Mouse (Mus musculus) CH12.LX (cell line): ENCODE measurements around the gene Gm5105. TPM values are rescaled to one million over a fixed set of nuclear protein-coding genes. Genes with fewer than 3 reads are reported as not detected.

ENCODE experiments used
- DNase-seq: peaks from one replicate; pipeline ENCODE4 v3.0.0-alpha.2; 2013; ENCODE audit errors: extremely low read depth
- H3K27ac ChIP-seq: 2 replicates; pipeline ENCODE4 v1.5.1; 2012; ENCODE audit warnings: low read depth, mild to moderate bottlenecking, control low read depth, moderate library complexity; ENCODE audit not compliant: insufficient read depth
- H3K27me3 ChIP-seq: replicated peaks from 2 replicates; pipeline ENCODE3; 2012; ENCODE audit warnings: inconsistent platforms
- H3K36me3 ChIP-seq, 2 experiments: replicated peaks in 1 of 2; 2 replicates each; pipeline versions ENCODE3 to v1.6.1; 2012; ENCODE audit warnings: inconsistent platforms in 1 of 2, low read length in 1 of 2, mild to moderate bottlenecking in 1 of 2, mixed read lengths in 1 of 2, moderate library complexity in 1 of 2; ENCODE audit not compliant: control insufficient read depth in 1 of 2, insufficient read depth in 1 of 2
- H3K4me1 ChIP-seq, 2 experiments: 2 replicates each; pipeline ENCODE4 v1.6.1; 2012; ENCODE audit warnings: inconsistent platforms in 1 of 2, moderate library complexity in 1 of 2; ENCODE audit not compliant: insufficient read depth in 2 of 2, control insufficient read depth in 1 of 2
- H3K4me2 ChIP-seq: 2 replicates; pipeline ENCODE4 v1.6.1; 2012; ENCODE audit warnings: low read depth, mild to moderate bottlenecking, control low read depth; ENCODE audit not compliant: poor library complexity, insufficient read depth, severe bottlenecking
- H3K4me3 ChIP-seq, 3 experiments: fragments of 150-350 bp in 1 of 3; sonication (generic) in 1 of 3; replicated peaks in 1 of 3; 2 replicates each; pipeline versions ENCODE3 to v1.5.1; 2011 to 2012; ENCODE audit warnings: low read depth in 2 of 3, low read length in 2 of 3, mild to moderate bottlenecking in 2 of 3, moderate library complexity in 2 of 3, control low read depth in 1 of 3, improper control_type of control experiment in 1 of 3, inconsistent platforms in 1 of 3, mixed read lengths in 1 of 3; ENCODE audit not compliant: poor library complexity in 1 of 3
- H3K79me2 ChIP-seq: replicated peaks from 2 replicates; pipeline ENCODE4 v1.6.1; 2012; ENCODE audit warnings: mild to moderate bottlenecking, moderate library complexity; ENCODE audit not compliant: control insufficient read depth, poor library complexity, insufficient read depth, severe bottlenecking; ENCODE audit errors: extremely low read depth
- H3K9ac ChIP-seq: 2 replicates; pipeline ENCODE4 v1.6.1; 2012; ENCODE audit warnings: low read depth, mild to moderate bottlenecking, control low read depth, moderate library complexity; ENCODE audit not compliant: insufficient read depth
- H3K9me3 ChIP-seq: replicated peaks from 2 replicates; pipeline ENCODE3; 2012; ENCODE audit warnings: low read length, inconsistent platforms, mixed read lengths
- BHLHE40 ChIP-seq: IDR thresholded peaks from 2 replicates; pipeline ENCODE4 v1.6.1; 2011; ENCODE audit warnings: mild to moderate bottlenecking, low read depth, low read length, improper control_type of control experiment
- CHD2 ChIP-seq: IDR thresholded peaks from 2 replicates; pipeline ENCODE4 v1.6.1; 2011; ENCODE audit warnings: low read length, improper control_type of control experiment
- CTCF ChIP-seq, 2 experiments: IDR thresholded peaks in 1 of 2; conservative IDR thresholded peaks in 1 of 2; 2 replicates each; pipeline ENCODE4 v1.5.1; 2011 to 2012; ENCODE audit warnings: low read depth in 2 of 2, low read length in 2 of 2, improper control_type of control experiment in 1 of 2, inconsistent platforms in 1 of 2, mild to moderate bottlenecking in 1 of 2, moderate library complexity in 1 of 2
- ELF1 ChIP-seq: IDR thresholded peaks from 2 replicates; pipeline ENCODE4 v1.6.1; 2014; ENCODE audit warnings: low read depth, mild to moderate bottlenecking, inconsistent platforms, low read length, improper control_type of control experiment
- ETS1 ChIP-seq: conservative IDR thresholded peaks from 2 replicates; pipeline ENCODE4 v1.6.1; 2012; ENCODE audit warnings: low read depth, mild to moderate bottlenecking, inconsistent platforms, low read length, improper control_type of control experiment, moderate library complexity
- JUN ChIP-seq: IDR thresholded peaks from 2 replicates; pipeline ENCODE4 v1.6.1; 2011; ENCODE audit warnings: low read depth, mild to moderate bottlenecking, low read length, improper control_type of control experiment, moderate library complexity; ENCODE audit not compliant: insufficient read depth
- JUND ChIP-seq: conservative IDR thresholded peaks from 2 replicates; pipeline ENCODE4 v1.6.1; 2011; ENCODE audit warnings: low read depth, low read length, improper control_type of control experiment
- MAX ChIP-seq: IDR thresholded peaks from 2 replicates; pipeline ENCODE4 v1.6.1; 2011; ENCODE audit warnings: low read length, improper control_type of control experiment
- MEF2A ChIP-seq: IDR thresholded peaks from 2 replicates; pipeline ENCODE4 v1.6.1; 2014; ENCODE audit warnings: low read depth, mild to moderate bottlenecking, inconsistent platforms, low read length, improper control_type of control experiment, borderline replicate concordance
- PAX5 ChIP-seq: IDR thresholded peaks from 2 replicates; pipeline ENCODE4 v1.6.1; 2012; ENCODE audit warnings: low read length, inconsistent platforms, mixed read lengths
- RCOR1 ChIP-seq: conservative IDR thresholded peaks from 2 replicates; pipeline ENCODE4 v1.6.1; 2012; ENCODE audit warnings: low read depth, mild to moderate bottlenecking, inconsistent platforms, low read length, improper control_type of control experiment
- SMC3 ChIP-seq: IDR thresholded peaks from 2 replicates; pipeline ENCODE4 v1.6.1; 2011; ENCODE audit warnings: low read depth, low read length, improper control_type of control experiment
- TBP ChIP-seq: conservative IDR thresholded peaks from 2 replicates; pipeline ENCODE4 v1.6.1; 2011; ENCODE audit warnings: low read depth, low read length, improper control_type of control experiment
- TCF12 ChIP-seq: IDR thresholded peaks from 2 replicates; pipeline ENCODE4 v1.6.1; 2014; ENCODE audit warnings: low read depth, mild to moderate bottlenecking, inconsistent platforms, low read length, improper control_type of control experiment
- UBTF ChIP-seq: IDR thresholded peaks from 2 replicates; pipeline ENCODE4 v1.6.1; 2012; ENCODE audit warnings: low read depth, mild to moderate bottlenecking, inconsistent platforms, low read length, improper control_type of control experiment, moderate library complexity
- USF1 ChIP-seq: IDR thresholded peaks from 2 replicates; pipeline ENCODE4 v1.6.1; 2014; ENCODE audit warnings: low read depth, mild to moderate bottlenecking, inconsistent platforms, low read length, improper control_type of control experiment
- USF2 ChIP-seq: conservative IDR thresholded peaks from 2 replicates; pipeline ENCODE4 v1.6.1; 2011; ENCODE audit warnings: low read depth, low read length, improper control_type of control experiment
- ZKSCAN1 ChIP-seq: IDR thresholded peaks from 2 replicates; pipeline ENCODE4 v1.6.1; 2012; ENCODE audit warnings: low read depth, inconsistent platforms, low read length, improper control_type of control experiment, borderline replicate concordance
- ZNF384 ChIP-seq: IDR thresholded peaks from 2 replicates; pipeline ENCODE4 v1.6.1; 2012; ENCODE audit warnings: low read depth, low read length, improper control_type of control experiment, inconsistent platforms
- dilution Hi-C: fragments of 300-500 bp; cut with MboI; formaldehyde crosslinking; loops from 2 replicates; pipeline ENCODE4 v1.14.3; 2020; ENCODE audit warnings: low sequenced_read_pairs; ENCODE audit not compliant: extremely low pct_unique_long_range_greater_than_20kb, extremely low pct_ligation_motif_present
- in situ Hi-C: fragments of 300-500 bp; cut with MboI; formaldehyde crosslinking; loops from 3 replicates; pipeline ENCODE4 v1.14.3; 2019; ENCODE audit warnings: low sequenced_read_pairs, low pct_ligation_motif_present, low pct_unique_long_range_greater_than_20kb, mixed read lengths
- polyA plus RNA-seq: library from polyadenylated mRNA; unstranded; fragments of >175 nt; gene quantifications from 2 replicates; pipeline ENCODE4 v1.2.1, GENCODE M21; 2012; ENCODE audit warnings: low read depth; ENCODE audit not compliant: insufficient read length
- total RNA-seq, 2 experiments: library from RNA; depleted of rRNA; stranded (reverse); fragments of 300-350 nt in 1 of 2; fragments of >200 nt in 1 of 2; gene quantifications; 2 replicates each; pipeline ENCODE4 v1.2.3; 2012 to 2014

Gene Gm5105
- total and polyA plus RNA-seq, 3 experiments: 0.13 TPM; not detected in 2

GRCm38 (mm10) chr3:138114106-138114505 lies 46.9 kb upstream of the Gm5105 start:
- in situ Hi-C loops: no loop called here
- dilution Hi-C loops: no loop called here
- Histone ChIP-seq H3K9ac (no peak overlapping the region), H3K79me2 (no peaks in the 10 kb centered on the region), H3K36me3 (peaks cover 6 to 11% of the 10 kb centered on the region in 2 experiments), H3K27ac (no peak overlapping the region), H3K27me3 (no peaks in the 10 kb centered on the region), H3K9me3 (no peaks in the 10 kb centered on the region), H3K4me1 (peaks cover 3 to 13% of the 10 kb centered on the region in 2 experiments), H3K4me3 (no peak overlapping the region), H3K4me2 (no peak overlapping the region)
- TF ChIP-seq PAX5: no peak
- no peak for TF ChIP-seq SMC3
- TF ChIP-seq JUN: no peak
- TF ChIP-seq ZKSCAN1: no peak
- TF ChIP-seq ETS1: no peak
- TF ChIP-seq USF2: no peak
- no peak for TF ChIP-seq ZNF384
- no peak for TF ChIP-seq USF1
- no peak for TF ChIP-seq TBP
- no peak for TF ChIP-seq BHLHE40
- TF ChIP-seq MEF2A: no peak
- TF ChIP-seq RCOR1: no peak
- TF ChIP-seq CTCF (conservative IDR thresholded peaks at IDR 0.05 in 1 of 2, IDR thresholded peaks at IDR 0.05 in 1 of 2; ENCODE audit: low read depth in 2 of 2, low read length in 2 of 2): no peak
- no peak for TF ChIP-seq MAX
- no peak for TF ChIP-seq TCF12
- no peak for TF ChIP-seq JUND
- no peak for TF ChIP-seq UBTF
- TF ChIP-seq ELF1: no peak
- TF ChIP-seq CHD2: no peak
- DNase-seq: no peak

DNA sequence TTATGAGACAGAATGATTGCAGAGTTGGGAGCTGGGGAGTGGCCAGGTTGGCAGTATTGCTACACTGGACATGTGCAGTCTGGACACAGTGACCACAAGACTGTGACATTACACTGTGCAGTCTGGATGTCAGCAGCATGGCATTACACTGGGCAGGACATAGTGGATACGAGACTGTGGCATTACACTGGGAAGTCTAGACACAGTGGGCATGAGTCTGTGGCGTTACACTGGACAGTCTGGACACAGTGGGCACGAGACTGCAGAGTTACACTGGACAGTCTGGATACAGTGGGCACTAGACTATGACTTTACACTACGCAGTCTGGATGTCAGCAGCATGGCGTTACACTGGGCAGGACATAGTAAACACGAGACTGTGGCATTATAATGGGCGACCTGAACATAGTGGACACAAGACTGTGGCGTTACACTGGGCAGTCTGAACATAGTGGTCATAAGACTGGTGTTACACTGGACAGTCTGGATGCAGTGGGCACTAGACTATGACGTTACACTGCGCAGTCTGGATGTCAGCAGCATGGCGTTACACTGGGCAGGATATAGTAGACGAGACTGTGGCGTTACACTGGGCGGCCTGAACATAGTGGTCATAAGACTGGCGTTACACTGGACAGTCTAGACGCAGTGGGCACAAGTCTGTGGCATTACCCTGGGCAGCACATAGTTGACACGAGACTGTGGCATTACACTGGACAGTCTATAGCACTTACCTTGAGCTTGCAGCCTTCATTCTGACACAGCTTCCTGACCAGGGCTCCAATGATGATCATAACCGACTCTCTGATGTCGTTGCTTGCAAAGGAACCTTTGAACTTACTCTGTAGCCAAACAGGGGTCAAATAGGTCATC lies 44.0 kb upstream of the Gm5105 start:
- H3K4me2 ChIP-seq: no peak overlapping the region

More for the DNA sequence above, 44.0 kb upstream of the Gm5105 start:
- H3K79me2 ChIP-seq: no peaks in the 10 kb centered on the region
- no peaks in the 10 kb centered on the region for H3K27me3 ChIP-seq
- H3K36me3 ChIP-seq: peaks cover 6 to 13% of the 10 kb centered on the region in 2 experiments
- H3K4me3 ChIP-seq: no peak overlapping the region
- no peak for TF ChIP-seq ZKSCAN1
- dilution Hi-C loops (no loop called here), in situ Hi-C loops (no loop called here)
- H3K27ac ChIP-seq: no peak overlapping the region
- H3K9me3 ChIP-seq: no peaks in the 10 kb centered on the region
- DNase-seq: no peak
- H3K4me1 ChIP-seq: no peaks in the 10 kb centered on the region
- no peak overlapping the region for H3K9ac ChIP-seq
